Mouse (Mus musculus) neural tube, embryonic 13.5 days (tissue): Measurements from ENCODE around the gene Ranbp1. TPM values are rescaled to one million over a fixed set of nuclear protein-coding genes. Genes with fewer than 3 reads are reported as not detected.
"Not testable (repeated sequence)": the region's sequence is repeated elsewhere in the genome, so short reads cannot be mapped to it uniquely, and the experiment has no call there.

ENCODE experiments used
- ATAC-seq: fragments of 200-750 bp; cut with Nextera tagmentation; 2 replicates; pipeline ENCODE4 v1.8.0; 2017; ENCODE audit warnings: low read depth, mild to moderate bottlenecking, moderate TSS enrichment, moderate library complexity
- H3K27ac ChIP-seq: fragments of 300-500 bp; sonication (generic); replicated peaks from 2 replicates; pipeline ENCODE4 v1.5.1; 2015; ENCODE audit warnings: moderate library complexity, mild to moderate bottlenecking, inconsistent platforms
- H3K27me3 ChIP-seq: fragments of 300-500 bp; sonication (generic); 2 replicates; pipeline ENCODE4 v1.6.1; 2015; ENCODE audit warnings: mild to moderate bottlenecking, inconsistent platforms
- H3K36me3 ChIP-seq: fragments of 300-500 bp; sonication (generic); 2 replicates; pipeline ENCODE4 v1.6.1; 2015; ENCODE audit warnings: mild to moderate bottlenecking, inconsistent platforms
- H3K4me1 ChIP-seq: fragments of 300-500 bp; sonication (generic); replicated peaks from 2 replicates; pipeline ENCODE4 v1.6.1; 2015; ENCODE audit warnings: inconsistent platforms
- H3K4me2 ChIP-seq: fragments of 300-500 bp; sonication (generic); 2 replicates; pipeline ENCODE4 v1.6.1; 2015; ENCODE audit warnings: inconsistent platforms, mild to moderate bottlenecking, moderate library complexity
- H3K4me3 ChIP-seq: fragments of 300-500 bp; sonication (generic); 2 replicates; pipeline ENCODE4 v1.5.1; 2015; ENCODE audit warnings: mild to moderate bottlenecking, inconsistent platforms
- H3K9ac ChIP-seq: fragments of 300-500 bp; sonication (generic); 2 replicates; pipeline ENCODE4 v1.6.1; 2015; ENCODE audit warnings: moderate library complexity, mild to moderate bottlenecking, inconsistent platforms
- H3K9me3 ChIP-seq: fragments of 300-500 bp; sonication (generic); 2 replicates; pipeline ENCODE4 v1.6.1; 2016; ENCODE audit warnings: inconsistent platforms
- WGBS: fragments of 180-500 bp; shearing (Covaris S2); methylation state at CpG from one replicate; pipeline ENCODE4 v1.1.7; 2015; 5-methylcytosine and 5-hydroxymethylcytosine counted together
- microRNA counts: library from miRNA; unstranded; fragments of <30 nt; microRNA quantifications from one replicate; lab custom pipeline; 2016
- microRNA-seq: library from miRNA; unstranded; fragments of <30 nt; microRNA quantifications from one replicate; pipeline ENCODE4, GENCODE M21; 2016
- polyA plus RNA-seq: library from polyadenylated mRNA; unstranded; fragments of >200 nt; fragmentation: Nextera tagmentation; extraction: Ambion mirVana; gene quantifications from 2 replicates; pipeline ENCODE4 v1.2.1, GENCODE M21; 2015

Gene Ranbp1
- polyA plus RNA-seq, 1 experiment from 2014 or later: 432 TPM

DNA sequence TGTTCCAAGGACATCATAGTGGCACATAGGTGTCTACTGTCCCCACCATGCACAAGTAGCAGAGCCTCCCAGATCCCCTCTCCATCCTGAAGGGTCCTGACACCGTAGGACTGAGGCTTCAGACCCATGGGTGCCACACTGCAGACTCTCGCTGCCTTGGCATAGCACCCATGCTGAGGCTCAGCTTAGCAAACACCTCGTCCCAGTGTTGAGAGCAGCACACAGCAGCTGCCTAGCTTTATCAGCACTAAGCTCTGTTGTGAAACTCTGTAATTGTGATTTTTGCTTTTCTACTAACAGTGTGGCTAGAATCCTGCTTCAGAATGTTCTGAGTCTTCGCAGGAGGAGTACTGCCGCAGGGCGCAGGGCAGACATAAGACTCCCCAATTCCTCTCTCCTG is 50.7 kb downstream of the Ranbp1 start:
- H3K9me3 ChIP-seq: no peaks in the 10 kb centered on the region

DNA sequence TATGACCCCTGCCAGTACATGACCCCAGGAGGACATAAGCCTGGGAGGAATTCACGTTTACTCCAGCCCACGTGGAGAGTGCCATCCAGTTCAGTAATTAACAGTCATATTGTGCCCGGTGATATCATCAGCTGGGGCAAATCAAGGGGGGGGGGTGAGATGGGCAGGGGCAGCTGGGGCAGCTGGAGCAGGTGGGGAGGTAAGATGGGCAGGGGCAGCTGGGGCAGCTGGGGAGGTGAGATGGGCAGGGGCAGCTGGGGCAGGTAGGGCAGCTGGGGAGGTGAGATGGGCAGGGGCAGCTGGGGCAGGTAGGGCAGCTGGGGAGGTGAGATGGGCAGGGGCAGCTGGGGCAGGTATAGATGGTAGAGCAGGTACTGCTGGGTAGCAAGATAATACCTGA is 53.0 kb downstream of the Ranbp1 start:
- not testable (repeated sequence) for H3K9me3 ChIP-seq, H3K4me2 ChIP-seq, ATAC-seq, H3K27me3 ChIP-seq, H3K27ac ChIP-seq, H3K9ac ChIP-seq, H3K4me3 ChIP-seq, H3K36me3 ChIP-seq
- H3K4me1 ChIP-seq: peaks cover 69% of the 10 kb centered on the region
- 20% methylated on average over 3 of the region's 3 CpGs for WGBS

More for the DNA sequence above, 50.7 kb downstream of the Ranbp1 start:
- H3K36me3 ChIP-seq: no peaks in the 10 kb centered on the region
- peak overlapping the region; percentile 89 for H3K27ac ChIP-seq
- WGBS: 77% methylated on average over 6 of the region's 6 CpGs
- H3K4me2 ChIP-seq: no peak overlapping the region
- H3K4me3 ChIP-seq: no peak overlapping the region
- H3K27me3 ChIP-seq: no peaks in the 10 kb centered on the region
- 0 out of 2 replicates have a peak overlapping the region, but pooled peaks have one; percentile 8 for H3K9ac ChIP-seq
- ATAC-seq: no peak
- H3K4me1 ChIP-seq: peaks cover 83% of the 10 kb centered on the region

DNA sequence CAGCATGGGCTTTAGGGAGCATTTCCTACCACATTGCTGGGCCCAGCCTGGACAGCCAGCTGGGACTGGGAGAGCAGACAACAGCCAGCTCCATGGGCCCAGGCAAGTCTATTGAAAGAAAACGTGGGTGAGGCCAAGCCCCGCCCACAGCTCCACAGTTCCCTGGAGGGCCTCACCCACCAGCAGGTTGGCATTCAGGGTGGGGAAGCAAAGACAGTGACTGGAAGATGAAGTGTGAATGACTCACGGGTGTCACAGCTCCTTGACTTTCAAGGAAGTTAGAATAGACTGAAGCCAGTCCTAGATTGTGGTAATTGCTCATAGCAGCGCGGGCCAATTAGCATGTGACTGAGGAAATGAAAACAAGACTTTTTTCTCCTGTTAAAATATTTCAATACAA is 53.5 kb downstream of the Ranbp1 start:
- 51% methylated on average over 5 of the region's 5 CpGs for WGBS
- Histone ChIP-seq H3K27ac (peak overlapping the region; percentile 78), H3K36me3 (no peaks in the 10 kb centered on the region), H3K4me2 (no peak overlapping the region), H3K4me3 (no peak overlapping the region), H3K9ac (no peak overlapping the region), H3K27me3 (no peaks in the 10 kb centered on the region), H3K9me3 (no peaks in the 10 kb centered on the region), H3K4me1 (peaks cover 64% of the 10 kb centered on the region)
- no peak for ATAC-seq

DNA sequence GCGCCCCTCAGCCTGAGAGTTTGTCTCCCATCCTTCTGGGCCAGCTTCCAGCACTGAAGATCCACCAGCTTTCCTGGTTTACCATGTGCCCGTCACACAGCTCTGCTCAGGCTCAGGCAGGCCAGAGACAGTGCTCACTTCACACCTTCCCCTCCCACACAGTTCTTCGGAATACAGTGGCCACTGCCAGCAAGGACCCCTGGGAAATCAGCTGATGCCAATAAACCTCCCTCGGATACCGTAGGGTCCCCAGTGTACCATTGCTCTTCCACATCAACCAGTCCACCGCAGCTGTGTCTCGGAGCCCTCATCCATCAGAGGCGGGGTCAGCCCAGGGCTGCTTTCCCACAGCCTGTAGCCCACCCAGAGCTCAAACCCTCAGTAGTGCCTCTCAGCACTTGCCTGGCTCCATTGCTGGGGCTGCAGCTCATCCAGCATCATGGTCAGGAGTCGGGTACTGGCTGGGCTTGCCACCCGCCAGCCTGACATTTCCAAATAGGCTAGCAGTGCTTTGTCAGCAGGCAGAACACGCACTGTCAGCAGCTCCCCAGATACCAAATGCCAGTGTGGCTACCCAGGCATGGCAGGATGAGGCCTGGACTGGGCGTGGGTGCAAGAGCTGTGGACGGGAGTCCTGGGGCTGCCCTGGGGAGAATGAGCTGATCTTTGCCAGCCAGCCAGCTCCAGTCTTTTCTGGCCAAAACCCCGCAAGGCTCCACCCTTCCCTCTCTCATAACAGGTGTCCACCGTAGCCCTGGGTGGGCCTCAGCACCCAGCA is 54.1 kb downstream of the Ranbp1 start:
- Histone ChIP-seq H3K4me2 (no peak overlapping the region), H3K9me3 (no peaks in the 10 kb centered on the region), H3K4me3 (no peak overlapping the region), H3K4me1 (peaks cover 57% of the 10 kb centered on the region), H3K27me3 (no peaks in the 10 kb centered on the region), H3K36me3 (no peaks in the 10 kb centered on the region), H3K27ac (peak overlapping the region; percentile 78), H3K9ac (no peak overlapping the region)
- peak; percentile 77 for ATAC-seq
- 34% methylated on average over 15 of the region's 15 CpGs for WGBS

DNA sequence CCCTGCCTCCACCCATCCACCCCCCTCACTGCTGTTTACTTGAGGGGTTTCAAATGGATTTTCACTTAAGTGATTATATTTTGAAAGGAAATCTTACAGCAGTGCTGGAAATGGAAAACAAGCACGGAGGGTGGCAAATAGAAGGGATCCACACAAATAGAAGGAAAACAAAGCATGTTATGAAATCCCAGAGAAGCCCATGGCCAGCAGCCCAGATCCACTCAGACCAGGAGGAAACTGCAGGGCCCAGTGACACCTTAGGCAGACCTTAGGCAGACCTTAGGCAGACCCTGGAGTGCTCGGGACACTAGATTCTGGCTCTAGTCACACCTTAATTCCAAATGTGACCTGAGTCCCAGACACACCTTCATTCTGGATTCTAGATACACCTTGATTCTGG is 57.5 kb downstream of the Ranbp1 start:
- no peaks in the 10 kb centered on the region for H3K36me3 ChIP-seq

More for the DNA sequence above, 57.5 kb downstream of the Ranbp1 start:
- Histone ChIP-seq H3K9ac (no peak overlapping the region), H3K4me1 (peaks cover 34% of the 10 kb centered on the region), H3K4me2 (no peak overlapping the region), H3K9me3 (no peaks in the 10 kb centered on the region), H3K27me3 (no peaks in the 10 kb centered on the region), H3K4me3 (no peak overlapping the region), H3K27ac (no peak overlapping the region)
- no peak for ATAC-seq
- WGBS: 81% methylated on average over 2 of the region's 2 CpGs

MicroRNA genes within 50 kb of the gene (microRNA counts, 519-probe panel; counts per million panel counts)
- not detected for microRNA mmu-miR-1306 (lab: Ali Mortazavi, UCI)

Small RNAs within 50 kb of the gene (microRNA-seq; reads per million reads assigned to microRNA genes)
- gene Gm24572 (0.74 reads per million), gene Mir1306 (119 reads per million, percentile 58 among the genes with 10 or more reads in this experiment)

Other genes starting within 250 kb of the Ranbp1 start
- 170 and 172 TPM in 2 replicates for gene Dgcr6, start 195.9 kb downstream of the Ranbp1 start, polyA plus RNA-seq
- gene Prodh, start 158.5 kb downstream of the Ranbp1 start, polyA plus RNA-seq: 3.2 and 4.7 TPM in 2 replicates
- gene Rtn4r, start 121.1 kb downstream of the Ranbp1 start, polyA plus RNA-seq: 19.6 and 23.9 TPM in 2 replicates
- gene Ccdc188, start 30.9 kb downstream of the Ranbp1 start, polyA plus RNA-seq: not detected in 2 replicates
- gene Zdhhc8, start 13.6 kb downstream of the Ranbp1 start, polyA plus RNA-seq: 15.3 and 17.0 TPM in 2 replicates
- 89.1 and 92.0 TPM in 2 replicates for gene Trmt2a, start 53 bp downstream of the Ranbp1 start, polyA plus RNA-seq
- 1.2 and 4.8 TPM in 2 replicates for gene Gm49776, start 9.6 kb upstream of the Ranbp1 start, polyA plus RNA-seq
- gene Dgcr8, start 40.5 kb upstream of the Ranbp1 start, polyA plus RNA-seq: 31.2 and 34.0 TPM in 2 replicates
- 74.0 and 79.5 TPM in 2 replicates for gene Tango2, start 99.4 kb upstream of the Ranbp1 start, polyA plus RNA-seq
- gene Arvcf, start 99.5 kb upstream of the Ranbp1 start, polyA plus RNA-seq: 85.2 and 93.6 TPM in 2 replicates
- 20.3 and 22.8 TPM in 2 replicates for gene Txnrd2, start 177.7 kb upstream of the Ranbp1 start, polyA plus RNA-seq
- 86.4 and 93.2 TPM in 2 replicates for gene Comt, start 178.1 kb upstream of the Ranbp1 start, polyA plus RNA-seq
- gene Gnb1l, start 250.0 kb upstream of the Ranbp1 start, polyA plus RNA-seq: 13.6 and 13.9 TPM in 2 replicates